Mouse (Mus musculus): Measurements from ENCODE around the gene Elf5.
A peak's percentile ranks its signal among the peaks of the same experiment; 100 is the strongest.

Elf5 gene

GRCm38 (mm10) chr2:103435110-103435509 lies 23.6 kb downstream of the Elf5 start:
- DNase-seq (ENCODE audit: low spot score in 2 of 2) = no peak

GRCm38 (mm10) chr2:103436534-103436933 lies 25.0 kb downstream of the Elf5 start:
- no peak for DNase-seq (ENCODE audit: low spot score in 2 of 2)

DNA sequence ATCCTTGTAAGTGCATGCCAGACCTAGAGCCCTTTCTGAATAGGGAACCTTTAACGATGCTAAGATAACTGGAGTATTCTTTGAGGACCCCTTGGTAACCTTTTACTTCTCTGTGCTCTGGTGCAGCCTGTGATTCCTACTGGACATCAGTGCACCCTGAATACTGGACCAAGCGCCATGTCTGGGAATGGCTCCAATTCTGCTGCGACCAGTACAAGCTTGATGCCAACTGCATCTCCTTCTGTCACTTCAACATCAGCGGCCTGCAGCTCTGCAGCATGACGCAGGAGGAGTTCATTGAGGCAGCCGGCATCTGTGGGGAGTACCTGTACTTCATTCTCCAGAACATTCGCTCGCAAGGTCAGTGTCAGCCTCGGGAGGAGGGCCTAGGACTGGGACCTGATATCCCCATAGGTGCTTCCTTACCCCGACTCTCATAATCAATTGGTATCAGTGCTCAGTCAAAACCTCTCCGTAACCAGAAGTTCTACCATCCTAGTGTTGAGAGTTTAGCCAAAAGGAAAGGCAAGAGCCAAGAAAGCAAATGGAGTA lies 27.7 kb downstream of the Elf5 start:
- no peak for DNase-seq (ENCODE audit: low spot score in 2 of 2)

GRCm38 (mm10) chr2:103439710-103440109 lies 28.2 kb downstream of the Elf5 start:
- DNase-seq (ENCODE audit: low spot score in 2 of 2) = peak; percentile 5 to 53

DNA sequence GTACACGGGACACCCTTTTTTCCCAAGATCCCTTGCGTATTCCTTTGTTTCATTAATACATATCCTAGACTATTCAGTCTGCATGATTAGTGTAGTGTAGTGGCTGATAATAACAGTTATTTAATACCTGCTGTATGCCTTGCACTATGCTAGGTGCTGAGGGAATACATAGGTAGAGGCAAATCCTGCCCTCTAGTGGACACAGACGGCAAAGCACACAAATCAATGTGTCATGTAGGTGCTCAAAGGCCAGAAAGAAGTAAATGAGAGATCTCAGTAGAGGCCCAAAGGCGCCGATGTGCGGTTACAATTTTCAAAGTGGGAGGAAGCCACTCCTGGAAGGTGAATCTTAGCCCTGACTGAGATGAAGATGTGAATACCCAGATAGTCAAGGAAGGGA lies 34.3 kb downstream of the Elf5 start:
- peak; percentile 12 to 31 for DNase-seq (ENCODE audit: low spot score in 2 of 2)

GRCm38 (mm10) chr2:103446326-103446725 lies 34.8 kb downstream of the Elf5 start:
- no peak for DNase-seq (ENCODE audit: low spot score in 2 of 2)

DNA sequence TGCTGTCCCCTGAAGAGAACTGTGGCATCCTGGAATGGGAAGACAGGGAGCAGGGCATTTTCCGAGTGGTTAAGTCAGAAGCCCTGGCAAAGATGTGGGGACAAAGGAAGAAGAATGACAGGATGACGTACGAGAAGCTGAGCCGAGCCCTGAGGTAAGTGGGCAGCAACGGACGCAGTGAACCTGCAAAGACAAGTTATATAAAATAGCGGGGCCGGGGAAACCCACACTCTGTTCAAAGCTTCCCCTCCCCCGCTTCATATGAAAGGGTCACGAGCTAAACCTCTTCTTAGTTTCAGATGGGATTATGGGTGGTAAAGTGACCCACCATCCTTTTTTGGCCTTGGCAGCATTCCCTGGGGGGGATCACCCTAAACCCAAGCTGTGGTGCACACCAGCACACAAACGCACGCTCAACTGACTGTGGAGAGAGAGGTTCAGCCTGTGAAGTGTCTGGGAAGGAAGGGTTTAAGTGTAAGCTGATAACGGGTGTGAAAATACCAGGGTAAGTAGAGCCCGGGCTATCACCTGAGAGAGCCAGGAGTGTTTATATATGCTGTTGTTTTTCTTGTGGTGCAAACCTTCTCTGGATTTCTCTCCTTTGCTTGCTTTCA lies 37.6 kb downstream of the Elf5 start:
- DNase-seq (ENCODE audit: low spot score in 2 of 2) = no peak

DNA sequence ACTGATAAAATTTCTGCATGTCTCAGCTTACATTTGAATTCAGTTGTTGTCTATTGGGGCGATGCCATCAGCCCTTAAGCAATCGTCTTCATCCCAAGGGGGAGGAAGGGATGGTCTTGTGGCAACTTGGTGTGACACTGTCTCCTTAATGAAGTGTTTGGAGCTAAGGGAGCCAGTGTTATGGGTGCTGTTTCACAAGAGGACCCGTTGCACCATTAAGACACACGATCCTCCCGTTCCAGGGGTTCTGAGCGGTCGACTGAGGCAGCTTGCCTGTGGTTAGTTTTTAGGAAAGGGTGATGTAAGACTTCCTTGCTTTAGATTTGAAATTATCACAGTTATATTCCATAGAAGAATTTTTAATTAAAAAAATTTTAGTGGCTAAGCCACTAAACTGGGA lies 38.3 kb downstream of the Elf5 start:
- no peak for DNase-seq (ENCODE audit: low spot score in 2 of 2)

- no peak for DNase-seq (ENCODE audit: low spot score in 2 of 2)
These were observed 38.8 kb downstream of the Elf5 start for GRCm38 (mm10) chr2:103450267-103450666.

- DNase-seq (ENCODE audit: low spot score in 2 of 2) = no peak
These were observed 41.1 kb downstream of the Elf5 start for GRCm38 (mm10) chr2:103452550-103452949.

GRCm38 (mm10) chr2:103455748-103456147 lies 44.3 kb downstream of the Elf5 start:
- no peak for DNase-seq (ENCODE audit: low spot score in 2 of 2)

DNA sequence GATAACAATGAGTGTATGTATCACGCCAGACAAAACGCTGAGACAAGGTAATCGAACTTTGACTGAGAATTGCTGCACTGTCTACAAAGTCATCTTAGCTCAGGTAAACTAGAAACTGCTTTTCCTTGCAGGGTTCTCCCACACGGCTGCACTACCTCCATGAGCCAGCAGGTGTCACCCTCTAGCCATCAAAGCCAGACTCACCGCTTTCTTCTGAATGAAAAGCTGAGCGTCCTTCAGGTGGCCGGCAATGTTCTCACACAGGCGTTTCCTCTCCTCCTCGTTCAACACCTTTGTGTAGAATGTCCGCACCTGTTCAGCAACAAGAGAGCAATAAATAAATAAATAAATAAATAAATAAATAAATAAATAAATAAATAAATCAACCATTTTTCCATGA lies 45.2 kb downstream of the Elf5 start:
- DNase-seq (ENCODE audit: low spot score in 2 of 2) = peak; percentile 67 to 79

GRCm38 (mm10) chr2:103457048-103457447 lies 45.6 kb downstream of the Elf5 start:
- DNase-seq (ENCODE audit: low spot score in 2 of 2) = no peak

- no peak for DNase-seq (ENCODE audit: low spot score in 2 of 2)
These were observed 46.1 kb downstream of the Elf5 start for GRCm38 (mm10) chr2:103457628-103458027.

DNA sequence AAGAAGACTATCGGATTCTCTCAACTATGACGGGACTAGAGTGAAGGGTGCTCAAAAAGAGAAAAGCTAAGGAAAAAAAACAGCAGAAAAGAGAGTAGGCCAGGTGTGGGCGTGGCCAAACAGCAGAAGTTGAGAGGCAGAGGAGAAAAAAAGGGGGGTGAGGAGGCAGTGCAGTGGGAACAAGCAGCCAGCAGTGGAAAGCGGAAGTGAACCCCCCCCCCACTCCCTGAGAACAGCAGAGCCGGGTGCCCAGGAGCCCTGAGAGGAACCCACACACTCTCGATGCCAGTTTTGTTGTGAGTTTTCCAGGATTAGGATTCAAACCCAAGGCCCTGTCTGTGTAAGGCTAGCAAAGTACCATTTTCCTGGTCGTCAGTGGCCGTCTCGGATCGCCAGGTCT lies 47.6 kb downstream of the Elf5 start:
- no peak for DNase-seq (ENCODE audit: low spot score in 2 of 2)

DNA sequence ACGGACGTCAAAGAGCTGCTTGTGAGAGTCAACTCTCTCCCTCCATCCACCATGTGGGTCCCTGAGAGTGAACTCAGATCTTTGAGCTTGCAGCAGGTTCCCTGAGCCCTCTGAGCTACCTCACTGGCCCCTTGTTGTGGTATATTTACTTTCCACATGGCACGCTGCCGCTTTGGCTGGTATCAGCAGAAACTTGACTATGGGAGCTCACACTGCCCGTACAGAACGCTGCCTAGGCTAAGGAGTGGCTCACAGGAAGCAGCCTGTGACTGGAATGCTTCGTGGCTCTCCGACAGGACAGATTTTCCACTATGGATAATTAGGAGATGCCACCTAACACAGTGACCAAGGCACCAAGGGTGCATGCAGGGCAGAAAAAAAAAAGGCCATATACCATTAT lies 49.7 kb downstream of the Elf5 start:
- no peak for DNase-seq (ENCODE audit: low spot score in 2 of 2)

DNA sequence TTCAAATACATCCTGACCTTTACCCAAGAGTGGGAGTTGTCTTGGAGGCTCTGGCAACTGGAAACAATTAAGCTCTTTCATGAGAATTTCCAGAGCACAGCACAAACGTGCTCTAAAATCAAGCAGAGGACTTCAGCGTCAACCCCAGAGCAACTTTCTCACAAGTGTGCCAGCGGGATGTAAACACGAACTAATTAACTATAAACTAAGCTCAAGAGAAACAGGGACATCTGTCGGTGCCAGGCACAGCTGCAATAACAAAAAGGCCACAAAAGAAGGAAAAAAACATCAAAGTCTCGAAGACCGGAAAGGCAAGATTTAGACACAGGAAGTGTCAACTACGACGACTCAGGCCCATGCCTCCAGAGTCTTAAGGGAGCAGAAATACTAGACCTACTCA lies 50.3 kb downstream of the Elf5 start:
- DNase-seq (ENCODE audit: low spot score in 2 of 2) = no peak

- DNase-seq (ENCODE audit: low spot score in 2 of 2) = no peak
These were observed 51.3 kb downstream of the Elf5 start for GRCm38 (mm10) chr2:103462746-103463145.

GRCm38 (mm10) chr2:103464524-103464923 lies 53.0 kb downstream of the Elf5 start:
- DNase-seq (ENCODE audit: low spot score in 2 of 2) = no peak

GRCm38 (mm10) chr2:103465429-103465828 lies 53.9 kb downstream of the Elf5 start:
- DNase-seq (ENCODE audit: low spot score in 2 of 2) = no peak

GRCm38 (mm10) chr2:103466272-103466671 lies 54.8 kb downstream of the Elf5 start:
- DNase-seq (ENCODE audit: low spot score in 2 of 2) = no peak

- DNase-seq (ENCODE audit: low spot score in 2 of 2) = no peak
These were observed 55.6 kb downstream of the Elf5 start for GRCm38 (mm10) chr2:103466984-103467588.

- DNase-seq (ENCODE audit: low spot score in 2 of 2) = no peak
These were observed 61.9 kb downstream of the Elf5 start for GRCm38 (mm10) chr2:103473362-103473761.

DNA sequence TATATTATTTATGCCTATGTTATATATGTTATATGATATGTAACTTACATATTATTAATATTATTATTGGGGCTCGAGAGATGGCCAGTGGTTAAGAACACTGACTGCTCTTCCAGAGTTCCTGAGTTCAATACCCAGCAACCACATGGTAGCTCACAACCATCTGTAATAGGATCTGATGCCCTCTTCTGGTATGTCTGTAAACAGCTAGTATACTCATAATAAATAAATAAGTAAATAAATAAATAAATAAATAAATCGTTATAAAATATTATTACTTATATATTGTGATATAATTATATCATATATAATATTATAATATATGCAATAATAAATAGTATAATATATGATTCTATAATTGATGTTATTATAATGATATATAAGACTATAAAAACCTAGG lies 64.7 kb downstream of the Elf5 start:
- DNase-seq (ENCODE audit: low spot score in 2 of 2) = no peak
